Mouse (Mus musculus): Measurements from ENCODE around the gene Eno1.
A peak's percentile ranks its signal among the peaks of the same experiment; 100 is the strongest.
"Not testable (repeated sequence)": the region's sequence is repeated elsewhere in the genome, so short reads cannot be mapped to it uniquely, and the experiment has no call there.

Eno1 gene

DNA sequence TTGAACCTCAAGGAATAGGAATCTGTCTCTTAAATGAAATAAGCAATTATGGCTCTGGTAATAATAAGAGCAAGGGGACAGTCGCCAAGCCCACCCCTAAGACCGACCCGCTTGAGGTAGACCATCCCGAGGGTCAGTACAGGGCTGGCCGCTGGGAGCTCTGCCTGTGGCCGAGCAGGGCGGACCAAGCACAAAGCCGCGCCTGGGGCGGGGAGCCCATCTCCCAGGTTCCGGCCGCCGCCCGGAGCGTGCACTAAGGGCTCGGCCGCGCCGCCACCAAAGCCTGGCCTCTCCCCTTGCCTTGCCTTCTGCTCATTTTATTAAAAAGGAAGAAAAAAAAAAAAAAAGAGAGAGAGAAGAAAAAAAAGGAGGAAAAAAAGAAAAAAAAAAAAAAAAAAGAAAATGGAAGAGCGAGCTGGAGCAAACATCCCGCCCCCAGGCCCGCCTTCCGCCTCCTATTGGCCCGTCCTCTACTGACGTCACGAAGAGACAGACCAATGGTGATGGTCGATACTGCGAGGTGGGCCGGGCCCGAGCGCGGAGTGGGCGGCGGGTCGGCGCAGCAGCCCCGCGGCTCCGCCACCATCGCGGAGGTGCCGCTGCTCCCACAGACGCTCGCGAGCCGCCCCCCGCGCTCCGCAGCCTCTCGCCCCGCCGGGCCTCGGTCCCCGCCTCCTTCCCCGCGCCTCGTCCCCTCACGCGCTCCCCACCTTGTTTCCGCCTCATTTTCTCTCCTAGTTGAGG is 44.7 kb downstream of the Eno1 start, which contains the start of gene Rere:
Gene Rere (plus strand): TSS at position 629 of the 744 bp plus-strand sequence.
- DNase-seq (ENCODE audit: low read depth, low spot score) = peak; percentile 98

DNA sequence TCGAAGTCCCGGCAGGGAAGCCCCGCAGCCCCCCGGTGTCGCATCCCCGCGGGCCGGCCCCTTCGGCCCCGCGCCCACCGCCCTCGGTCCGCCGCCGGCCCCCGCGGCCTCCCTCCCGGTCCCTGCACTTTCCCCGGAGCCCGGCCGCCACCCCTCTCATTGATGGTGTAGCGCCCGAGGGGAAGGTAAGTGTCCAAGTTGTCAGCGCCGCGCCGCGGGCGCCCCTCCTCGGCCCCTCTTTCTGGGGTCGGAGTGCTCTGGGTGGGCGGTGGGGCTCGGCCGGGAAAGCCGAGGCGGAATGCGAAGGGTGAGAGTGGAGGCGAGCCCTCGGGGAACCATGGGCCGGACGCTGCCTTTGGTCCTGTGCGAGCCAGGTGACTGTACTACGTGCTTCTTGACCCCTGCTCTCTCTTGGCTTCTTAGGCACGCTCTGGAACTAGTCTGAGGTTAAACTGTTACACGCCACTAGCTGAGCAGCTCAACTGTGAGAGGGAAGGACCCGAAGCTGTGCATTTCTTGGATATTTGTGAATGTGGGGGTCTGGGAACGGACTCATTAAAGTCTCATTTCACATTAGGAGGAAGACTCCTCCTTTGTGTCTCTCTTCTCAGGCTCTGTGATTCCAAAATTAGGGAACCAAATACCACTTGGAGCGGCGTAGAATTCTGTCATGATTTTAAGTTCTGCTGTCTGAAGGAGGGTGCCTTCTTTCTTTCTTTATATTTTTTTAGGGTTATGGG is 45.5 kb downstream of the Eno1 start:
- peak; percentile 43 for DNase-seq (ENCODE audit: low read depth, low spot score)

DNA sequence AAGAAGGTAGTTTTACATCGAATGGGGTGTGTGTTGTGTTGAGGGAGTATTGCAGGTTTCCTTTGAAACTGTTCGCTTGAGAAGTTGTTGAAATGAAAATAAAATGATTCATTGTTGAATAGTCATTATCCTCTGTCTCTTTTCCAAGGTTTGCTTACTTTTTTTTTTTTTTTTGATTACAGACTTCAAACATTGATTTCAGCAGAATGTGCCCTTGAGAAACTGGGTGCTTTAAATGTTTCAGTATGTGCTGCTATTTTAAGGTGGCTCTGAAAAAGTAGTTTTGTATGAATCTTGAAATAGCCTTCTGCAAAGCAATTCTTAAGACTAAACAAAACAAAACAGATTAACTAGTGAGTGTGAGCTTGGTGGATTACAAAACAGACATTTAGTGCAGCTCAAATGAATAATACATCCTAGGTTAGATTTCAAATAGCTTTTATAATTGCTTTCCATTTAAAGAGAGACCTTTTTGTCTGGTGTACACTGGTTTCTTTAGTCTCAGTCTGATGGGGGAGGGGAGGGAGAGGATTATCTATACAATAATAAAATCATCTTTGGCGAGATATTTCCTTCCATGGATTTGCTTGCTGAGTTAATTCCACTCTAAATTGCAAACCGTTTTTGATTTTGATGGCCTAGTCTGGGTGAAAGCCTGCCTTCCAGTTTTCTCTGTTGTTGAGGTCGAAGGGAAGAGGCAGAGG is 46.3 kb downstream of the Eno1 start:
- no peak for DNase-seq (ENCODE audit: low read depth, low spot score)

DNA sequence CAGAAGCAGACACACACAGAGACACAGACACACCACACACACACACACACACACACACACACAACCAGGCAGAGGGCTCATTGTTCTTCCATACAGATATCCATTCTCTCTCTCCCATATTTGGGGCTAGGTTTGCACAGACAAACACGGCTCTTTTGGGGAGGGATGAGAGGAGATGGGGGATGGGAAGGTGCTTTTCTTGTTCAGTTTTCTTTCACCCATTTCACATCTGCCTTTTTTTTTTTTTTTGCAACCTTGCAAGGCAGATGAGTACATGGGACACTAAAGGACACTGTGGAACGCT is 46.8 kb downstream of the Eno1 start:
- DNase-seq (ENCODE audit: low read depth, low spot score) = no peak

- DNase-seq (ENCODE audit: low read depth, low spot score) = peak; percentile 50
Observed at GRCm38 (mm10) chr4:150283993-150284392, 47.5 kb downstream of the Eno1 start.

DNA sequence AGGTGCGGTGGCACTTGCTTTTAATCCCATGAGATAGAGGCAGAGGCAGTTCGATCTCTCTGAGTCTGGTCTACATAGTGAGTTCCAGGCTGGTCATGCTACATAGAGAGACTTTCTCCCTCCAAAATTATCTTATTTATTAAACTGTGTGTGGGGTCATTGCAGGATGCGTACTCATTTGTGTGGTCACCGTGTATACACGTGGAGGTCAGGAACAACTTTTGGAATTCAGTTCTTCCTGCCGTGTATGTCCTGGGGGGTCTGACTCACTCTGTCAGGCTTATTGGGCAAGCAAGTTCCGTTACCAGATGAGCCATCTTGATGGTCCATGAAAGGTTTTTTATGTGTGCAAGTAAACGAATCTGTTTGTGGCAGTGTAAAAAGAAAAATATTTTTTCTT is 50.5 kb downstream of the Eno1 start:
- DNase-seq (ENCODE audit: low read depth, low spot score) = no peak

DNA sequence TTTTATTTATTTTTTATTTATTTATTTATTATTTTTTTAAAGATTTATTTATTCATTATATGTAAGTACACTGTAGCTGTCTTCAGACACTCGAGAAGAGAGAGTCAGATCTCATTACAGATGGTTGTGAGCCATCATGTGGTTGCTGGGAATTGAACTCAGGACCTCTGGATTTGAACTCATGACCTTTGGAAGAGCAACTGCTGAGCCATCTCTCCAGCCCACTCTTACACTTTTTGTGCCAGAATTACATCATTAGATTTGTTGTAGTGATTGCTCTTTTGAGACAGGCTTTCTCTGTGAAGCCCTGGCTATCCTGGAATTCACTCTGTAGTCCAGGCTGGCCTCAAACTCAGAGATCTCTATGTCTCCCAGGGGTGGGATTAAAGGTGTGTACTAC is 50.9 kb downstream of the Eno1 start:
- DNase-seq (ENCODE audit: low read depth, low spot score) = not testable (repeated sequence)

- peak; percentile 39 for DNase-seq (ENCODE audit: low read depth, low spot score)
Observed at GRCm38 (mm10) chr4:150291900-150292299, 55.4 kb downstream of the Eno1 start.

GRCm38 (mm10) chr4:150294870-150295269 is 58.3 kb downstream of the Eno1 start:
- DNase-seq (ENCODE audit: low read depth, low spot score) = no peak

- DNase-seq (ENCODE audit: low read depth, low spot score) = peak; percentile 16
Observed at GRCm38 (mm10) chr4:150295966-150296365, 59.4 kb downstream of the Eno1 start.

Data from CD4-positive, CD25-positive, alpha-beta regulatory T cell, adult 2 months (primary cell).